Mouse (Mus musculus) embryonic fibroblast, embryonic 13.5 days (primary cell): ENCODE data around the gene Tmem161a. TPM values are rescaled to one million over a fixed set of nuclear protein-coding genes. Genes with fewer than 3 reads are reported as not detected.

Source experiments
- H3K27ac ChIP-seq: 2 replicates; pipeline ENCODE4 v1.5.1; 2012; ENCODE audit warnings: low read length, control low read depth, inconsistent platforms; ENCODE audit not compliant: insufficient read depth
- H3K4me1 ChIP-seq: 2 replicates; pipeline ENCODE4 v1.6.1; 2011; ENCODE audit warnings: low read length; ENCODE audit not compliant: control insufficient read depth, insufficient read depth
- H3K4me3 ChIP-seq: 2 replicates; pipeline ENCODE4 v1.5.1; 2011; ENCODE audit warnings: mild to moderate bottlenecking, control low read depth, low read length; ENCODE audit not compliant: insufficient read depth
- CTCF ChIP-seq: IDR thresholded peaks from 2 replicates; pipeline ENCODE4 v1.5.1; 2011; ENCODE audit warnings: mild to moderate bottlenecking, control low read depth, low read length, moderate library complexity, borderline replicate concordance; ENCODE audit not compliant: insufficient read depth
- POLR2A ChIP-seq: IDR thresholded peaks from 2 replicates; pipeline ENCODE4 v1.6.1; 2011; ENCODE audit warnings: low read depth, mild to moderate bottlenecking, control low read depth, low read length, moderate library complexity
- polyA plus RNA-seq: library from polyadenylated mRNA; stranded (reverse); fragments of >200 nt; gene quantifications from 2 replicates; pipeline ENCODE4 v1.2.4, GENCODE M21; 2011; ENCODE audit warnings: low read depth; ENCODE audit not compliant: missing spikeins, insufficient read length

Tmem161a gene
- polyA plus RNA-seq, 1 experiment, result 84.2 TPM

DNA sequence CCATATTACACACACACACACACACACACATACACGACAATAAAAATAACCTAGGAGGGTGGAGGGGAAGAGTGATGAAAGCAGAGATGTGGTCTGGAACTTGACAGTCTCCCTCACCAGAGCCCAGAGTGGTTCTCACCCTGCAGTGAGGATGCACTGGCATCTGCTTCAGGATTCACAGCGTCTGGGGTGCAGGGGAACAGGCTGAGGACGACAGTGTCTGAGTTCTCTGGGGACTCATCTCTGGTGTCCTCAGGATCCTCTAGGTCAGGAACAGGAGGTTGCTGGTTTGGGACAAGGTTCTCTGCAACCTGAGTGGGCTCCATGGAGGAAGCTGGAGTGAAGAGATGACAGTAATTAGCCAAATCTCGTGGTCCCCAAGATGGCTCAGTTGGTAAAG is 34.3 kb upstream of the Tmem161a start:
- peak overlapping the region; percentile 53; the same call in 1 of the 2 replicates for H3K4me3 ChIP-seq
- no peak for TF ChIP-seq POLR2A
- no peak for TF ChIP-seq CTCF
- 0 out of 2 replicates have a peak, but pooled peaks cover 7% of the 10 kb centered on the region for H3K4me1 ChIP-seq
- H3K27ac ChIP-seq, result no peak overlapping the region

DNA sequence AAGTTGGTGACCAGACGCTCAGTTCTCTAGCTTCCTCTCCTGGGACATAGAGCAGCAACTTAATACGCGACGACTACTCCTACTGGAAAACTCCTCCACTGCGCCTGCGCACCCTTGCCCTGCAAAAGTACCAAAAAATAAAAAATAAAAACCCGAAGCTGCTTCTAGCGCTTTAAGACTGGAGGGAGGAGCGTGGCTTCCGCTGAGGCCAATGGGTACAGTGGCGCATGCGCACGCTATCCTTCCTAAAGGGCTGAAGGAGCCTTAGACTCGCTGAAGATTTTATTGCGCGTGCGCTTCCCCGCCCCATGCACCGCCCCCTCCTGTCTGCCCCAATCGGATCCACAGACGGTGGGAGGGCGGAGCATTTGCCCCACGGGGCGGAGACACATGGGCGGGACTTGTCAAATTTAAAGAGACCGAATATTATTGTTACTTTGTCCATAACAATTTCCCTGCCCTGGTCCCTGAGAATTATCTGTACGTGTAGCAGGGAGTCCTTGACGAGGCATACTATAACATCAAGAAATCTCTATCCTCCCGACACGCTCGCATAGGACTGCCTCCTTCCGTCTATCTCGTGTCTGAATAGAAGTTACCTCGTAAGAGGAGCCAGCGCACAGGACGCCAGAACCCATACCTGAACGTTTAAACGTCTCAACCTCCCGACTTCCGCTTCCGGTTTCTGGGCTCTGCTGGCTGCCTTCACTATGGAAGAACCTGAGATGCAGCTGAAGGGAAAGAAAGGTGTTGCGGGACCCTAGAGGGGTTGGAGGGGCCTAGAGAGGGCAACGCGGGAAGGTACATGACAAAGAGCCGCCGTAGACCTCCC is 32.9 kb upstream of the Tmem161a start, which contains the start of the genes Rfxank, Borcs8 and Mef2b:
Rfxank (minus strand) TSS at position 129 of the 832 bp plus-strand sequence.
Borcs8 (plus strand) TSS at position 474 of the 832 bp plus-strand sequence.
Mef2b (plus strand) TSS at position 686 of the 832 bp plus-strand sequence.
- H3K27ac ChIP-seq, result peak within 1 kb of the TSS; percentile 49
- peak within 1 kb of the TSS; percentile 77 for H3K4me3 ChIP-seq
- peak; percentile 92 for TF ChIP-seq POLR2A
- no peak for TF ChIP-seq CTCF
- H3K4me1 ChIP-seq, result 0 out of 2 replicates have a peak, but pooled peaks cover 7% of the 10 kb centered on the region

DNA sequence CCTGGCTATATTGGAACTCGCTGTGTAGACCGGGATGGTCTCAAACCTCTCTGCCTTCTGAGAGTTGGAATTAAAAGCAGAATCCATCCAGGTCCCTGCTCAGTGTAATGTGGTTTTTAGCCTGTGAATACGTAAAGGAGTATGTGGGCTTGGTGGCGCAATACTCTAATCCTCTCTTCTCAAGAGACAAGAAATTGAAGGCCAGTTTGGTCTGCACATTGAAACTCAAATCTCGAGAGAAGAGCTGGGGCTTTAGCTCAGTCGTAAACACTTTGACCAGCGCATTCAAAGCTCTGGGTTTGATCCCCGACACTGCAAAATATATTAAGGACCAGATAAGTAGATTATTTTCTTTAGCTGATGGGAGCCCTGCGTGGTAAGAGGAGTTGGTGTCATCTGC is 32.2 kb upstream of the Tmem161a start:
- Histone ChIP-seq H3K4me1 (0 out of 2 replicates have a peak, but pooled peaks cover 7% of the 10 kb centered on the region), H3K4me3 (peak overlapping the region; percentile 77), H3K27ac (peak overlapping the region; percentile 49)
- TF ChIP-seq CTCF (no peak), POLR2A (no peak)

- H3K27ac ChIP-seq, result no peak overlapping the region
- no peak overlapping the region for H3K4me3 ChIP-seq
- TF ChIP-seq CTCF (no peak), POLR2A (no peak)
- H3K4me1 ChIP-seq, result no peaks in the 10 kb centered on the region
These were observed 24.2 kb upstream of the Tmem161a start for GRCm38 (mm10) chr8:70147678-70148607.

DNA sequence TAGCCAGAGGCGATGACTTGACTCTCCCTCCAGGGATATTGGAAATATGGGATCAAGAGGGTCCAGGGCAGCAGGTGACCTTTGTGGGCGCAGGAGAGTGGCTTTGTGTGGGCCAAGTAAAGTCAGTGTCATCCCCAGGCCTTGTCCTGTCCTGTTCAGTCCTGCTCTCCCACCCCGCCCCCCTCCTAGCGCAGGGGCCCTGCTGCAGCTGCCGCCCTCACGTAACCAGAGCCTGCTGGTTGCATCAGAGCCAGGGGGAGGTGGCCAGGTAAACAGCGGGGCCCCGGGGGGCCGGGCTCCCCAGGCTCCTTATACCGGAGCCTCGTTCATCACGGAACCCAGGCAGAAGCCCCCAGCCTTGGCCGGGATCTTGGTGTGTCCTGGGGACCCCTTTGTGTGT is 22.0 kb upstream of the Tmem161a start:
- TF ChIP-seq CTCF (no peak), POLR2A (no peak)
- H3K4me3 ChIP-seq, result no peak overlapping the region
- H3K4me1 ChIP-seq, result no peaks in the 10 kb centered on the region
- H3K27ac ChIP-seq, result no peak overlapping the region

- H3K27ac ChIP-seq, result no peak overlapping the region
- H3K4me3 ChIP-seq, result no peak overlapping the region
- TF ChIP-seq POLR2A (no peak; the same call in 1 of the 2 replicates), CTCF (no peak)
- no peaks in the 10 kb centered on the region for H3K4me1 ChIP-seq
These were observed 19.5 kb upstream of the Tmem161a start for GRCm38 (mm10) chr8:70152537-70153257.

- no peak overlapping the region for H3K4me3 ChIP-seq
- H3K27ac ChIP-seq, result no peak overlapping the region
- H3K4me1 ChIP-seq, result no peaks in the 10 kb centered on the region
- no peak for TF ChIP-seq POLR2A
- TF ChIP-seq CTCF, result no peak
These were observed 14.8 kb upstream of the Tmem161a start for GRCm38 (mm10) chr8:70157240-70157800.

GRCm38 (mm10) chr8:70158069-70158853 is 13.9 kb upstream of the Tmem161a start:
- Histone ChIP-seq H3K4me3 (peak overlapping the region; percentile 27; the same call in 1 of the 2 replicates), H3K27ac (no peak overlapping the region)

More at GRCm38 (mm10) chr8:70158069-70158853, 13.9 kb upstream of the Tmem161a start:
- TF ChIP-seq POLR2A, result no peak
- TF ChIP-seq CTCF, result no peak
- no peaks in the 10 kb centered on the region for H3K4me1 ChIP-seq
